Mouse (Mus musculus) inflammation-experienced regulatory T-cells, adult 16 weeks (primary cell): ENCODE data around the gene Tcp10b. TPM values are rescaled to one million over a fixed set of nuclear protein-coding genes. Genes with fewer than 3 reads are reported as not detected.

Experiments
- polyA plus RNA-seq: library from polyadenylated mRNA; unstranded; fragments of 100-300 nt; shearing (Covaris generic); gene quantifications from one replicate; pipeline ENCODE4 v1.2.1, GENCODE M21; 2017

Tcp10b gene
- not detected for polyA plus RNA-seq

DNA sequence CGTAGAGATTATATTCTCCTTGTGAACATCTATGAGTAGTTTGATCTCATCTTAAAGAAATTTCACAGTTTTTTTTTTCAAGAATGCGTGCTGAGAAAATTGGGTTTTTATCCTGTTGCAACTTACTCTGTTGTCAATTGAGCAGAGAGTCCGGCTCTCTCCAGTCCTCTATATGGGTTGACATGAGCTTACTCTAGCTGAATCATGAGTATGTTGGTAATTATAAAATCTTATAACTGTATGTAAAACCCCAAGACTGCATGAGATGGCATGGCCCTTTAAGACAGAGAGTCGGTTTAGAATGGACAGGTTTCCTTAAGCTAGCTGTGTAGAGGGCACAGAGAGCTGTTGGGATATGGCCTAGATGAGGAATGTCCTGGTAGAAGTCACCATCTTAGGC lies at the start of gene Tcp10b:
TSS of gene Tcp10b (plus strand) at position 301 of the 400 bp plus-strand sequence.

DNA sequence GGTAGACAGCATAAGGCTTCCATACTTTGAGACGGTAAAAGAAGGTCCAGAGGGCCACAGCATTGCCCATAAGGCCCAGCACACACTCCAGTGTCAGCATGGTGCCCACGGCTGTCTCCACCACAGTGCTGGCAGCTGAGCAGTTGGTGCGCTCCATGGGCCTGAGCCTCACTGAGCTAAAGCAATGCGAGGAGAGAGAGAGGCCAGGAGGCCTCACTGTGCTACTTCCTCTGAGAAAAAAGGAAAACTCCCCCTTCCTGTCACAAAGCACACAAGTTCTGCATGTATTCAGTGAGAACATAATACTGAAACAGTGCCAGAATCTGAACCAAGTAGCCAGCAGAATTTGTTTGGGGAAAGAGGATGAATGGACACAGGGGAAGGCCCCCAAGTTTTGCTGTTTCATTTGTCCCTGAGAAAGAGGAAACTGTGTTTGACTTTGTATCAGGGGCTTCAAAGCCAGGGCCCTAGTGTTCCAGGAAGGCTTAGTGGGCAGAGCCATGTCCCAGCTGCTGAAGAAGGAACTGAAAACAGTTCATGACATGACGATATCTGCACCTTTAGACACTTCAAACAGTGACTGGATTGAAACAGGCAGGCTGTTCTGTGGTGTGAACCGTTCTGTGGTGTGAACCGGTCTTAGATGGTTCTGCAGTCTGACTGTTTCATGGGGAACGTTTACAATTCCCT lies 8.6 kb upstream of the Tcp10b start, which contains the start of gene Gpr31b:
TSS of gene Gpr31b (minus strand) at position 173 of the 690 bp plus-strand sequence.

DNA sequence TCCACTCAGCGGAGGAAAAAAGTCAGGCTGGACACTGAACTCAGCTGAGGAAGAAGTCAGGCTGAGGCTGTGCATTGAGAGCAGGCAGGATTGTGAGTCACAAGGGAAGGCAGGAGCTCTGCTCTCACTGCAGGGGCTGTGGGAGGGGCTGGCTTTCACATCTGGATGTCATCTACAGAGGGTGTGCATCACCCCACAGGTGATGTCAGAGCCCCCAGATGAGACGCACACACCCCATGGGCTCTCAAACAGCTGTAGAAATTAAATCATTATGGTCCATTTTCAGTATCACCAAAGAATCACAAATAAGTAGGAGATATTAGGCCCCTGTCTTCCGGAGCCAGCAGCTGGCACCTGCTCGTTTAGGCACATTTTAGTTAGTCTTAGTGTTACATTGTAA lies 70.8 kb downstream of the Tcp10b start, which contains the start of gene Unc93a:
TSS of gene Unc93a (minus strand) at position 101 of the 400 bp plus-strand sequence.

Other genes with a start within 250 kb of the Tcp10b start
- gene Mas1, start 193.0 kb upstream of the Tcp10b start, polyA plus RNA-seq = 0.29 TPM
- not detected for gene Mrgprh, start 185.1 kb upstream of the Tcp10b start, polyA plus RNA-seq
- 0.82 TPM for gene Pnldc1, start 150.9 kb upstream of the Tcp10b start, polyA plus RNA-seq
- 232 TPM for gene Tcp1, start 145.4 kb upstream of the Tcp10b start, polyA plus RNA-seq
- gene Mrpl18, start 144.8 kb upstream of the Tcp10b start, polyA plus RNA-seq = 127 TPM
- 0.72 TPM for gene Acat3, start 120.5 kb upstream of the Tcp10b start, polyA plus RNA-seq
- 42.8 TPM for gene Acat2, start 100.4 kb upstream of the Tcp10b start, polyA plus RNA-seq
- gene Wtap, start 66.9 kb upstream of the Tcp10b start, polyA plus RNA-seq = 30.7 TPM
- 123 TPM for gene Sod2, start 54.3 kb upstream of the Tcp10b start, polyA plus RNA-seq
- not detected for gene Gpr31b, start 8.8 kb upstream of the Tcp10b start, polyA plus RNA-seq
- gene Unc93a, start 70.7 kb downstream of the Tcp10b start, polyA plus RNA-seq = not detected
- 0.18 TPM for gene Smok2a, start 160.1 kb downstream of the Tcp10b start, polyA plus RNA-seq
- 0.18 TPM for gene Smok2b, start 169.2 kb downstream of the Tcp10b start, polyA plus RNA-seq